Mouse (Mus musculus): ENCODE results near the gene Senp1.

- TF ChIP-seq CTCF (IDR thresholded peaks at IDR 0.05; ENCODE audit: extremely low read depth, insufficient read length, insufficient replicate concordance, low read depth, low read length), result no peak
- TF ChIP-seq POLR2A (IDR thresholded peaks at IDR 0.05; ENCODE audit: low read depth, low read length), result no peak
Measured at GRCm38 (mm10) chr15:97996716-97997256, 96.8 kb downstream of the Senp1 start.
